Mouse (Mus musculus): ENCODE measurements around the gene Fanci.

- TF ChIP-seq EP300 (IDR thresholded peaks at IDR 0.05; ENCODE audit: low read depth), result no peak
- TF ChIP-seq CTCF (IDR thresholded peaks at IDR 0.05; ENCODE audit: low read depth), result no peak
Measured at GRCm38 (mm10) chr7:79362830-79363229, 28.9 kb upstream of the Fanci start.
